Mouse (Mus musculus) cerebellum, adult 11-12 months (tissue): ENCODE results near the gene Asrgl1.

ENCODE experiments used
- DNase-seq: peaks from one replicate; pipeline ENCODE4 v3.0.0; 2022

The Asrgl1 gene

DNA sequence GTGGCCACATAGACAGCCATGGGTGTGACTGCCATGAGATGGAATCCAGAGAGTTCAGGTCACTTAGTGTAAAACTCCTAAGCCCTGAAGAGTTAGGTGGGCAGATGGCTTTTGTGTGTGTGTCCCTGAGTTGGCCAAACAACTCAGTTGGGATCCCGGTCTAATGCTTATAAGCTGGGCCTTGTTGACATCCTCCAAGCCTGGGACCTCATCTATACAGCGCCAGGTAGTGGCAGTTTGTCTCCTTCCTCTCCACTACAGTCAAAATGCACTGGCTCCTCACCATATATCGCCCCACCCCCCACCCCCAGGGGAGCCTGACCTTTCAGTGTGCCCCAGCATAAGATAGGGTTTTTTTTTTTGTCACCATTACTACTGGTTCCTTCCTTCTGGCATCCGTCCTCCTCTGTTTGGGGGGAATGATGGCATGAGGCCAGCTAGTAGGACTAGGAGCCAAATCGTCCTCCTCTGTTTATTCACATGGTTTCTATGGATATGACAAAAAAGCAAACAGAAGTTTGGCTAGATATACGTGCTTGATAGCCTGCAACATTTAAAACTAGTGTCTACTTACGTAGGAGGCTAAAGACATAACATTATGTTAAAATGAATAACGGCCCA is 65.6 kb downstream of the Asrgl1 start:
- DNase-seq, result no peak

DNA sequence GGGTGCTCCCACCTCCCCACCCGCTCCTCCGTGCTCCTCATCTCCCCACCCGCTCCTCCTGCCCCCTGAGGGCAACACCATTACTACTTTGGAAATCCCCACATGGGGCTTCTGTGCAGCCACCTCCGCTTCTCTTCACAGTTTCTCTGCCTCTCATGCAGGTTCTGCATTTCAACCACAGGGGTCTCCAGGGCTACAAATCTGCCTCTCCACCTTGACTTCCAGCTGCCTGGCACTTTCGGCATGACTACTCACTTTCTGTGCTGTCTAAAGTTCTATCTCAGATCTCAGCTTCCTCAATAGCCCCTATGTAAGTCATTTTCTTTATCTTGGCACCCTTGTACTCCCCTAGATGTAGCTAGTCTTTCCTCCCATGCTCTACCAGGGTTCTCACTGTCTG is 68.1 kb downstream of the Asrgl1 start:
- DNase-seq, result no peak

- DNase-seq, result no peak
These were observed 69.5 kb downstream of the Asrgl1 start for GRCm38 (mm10) chr19:9065621-9066561.

GRCm38 (mm10) chr19:9063831-9064230 is 71.6 kb downstream of the Asrgl1 start:
- DNase-seq, result no peak

DNA sequence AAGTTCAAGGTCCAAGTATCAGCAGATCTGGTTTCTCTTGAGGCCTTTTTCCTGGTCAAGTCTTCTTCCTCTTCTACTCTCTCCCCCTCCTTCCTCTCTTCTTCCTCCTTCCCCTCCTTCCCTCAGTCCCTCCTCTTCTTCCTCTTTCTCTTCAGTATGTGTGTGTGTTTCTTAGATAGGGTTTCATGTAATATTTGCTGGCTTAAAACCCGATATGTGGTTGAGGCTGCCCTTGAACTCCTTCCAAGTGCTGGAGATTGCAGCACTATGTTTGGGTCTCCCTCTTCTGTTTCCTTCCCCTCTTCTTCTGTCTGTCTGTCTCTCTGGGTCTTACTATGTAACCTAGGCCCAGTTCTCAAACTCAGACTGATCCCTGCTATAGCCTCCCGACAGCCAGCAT is 72.6 kb downstream of the Asrgl1 start:
- no peak for DNase-seq

DNA sequence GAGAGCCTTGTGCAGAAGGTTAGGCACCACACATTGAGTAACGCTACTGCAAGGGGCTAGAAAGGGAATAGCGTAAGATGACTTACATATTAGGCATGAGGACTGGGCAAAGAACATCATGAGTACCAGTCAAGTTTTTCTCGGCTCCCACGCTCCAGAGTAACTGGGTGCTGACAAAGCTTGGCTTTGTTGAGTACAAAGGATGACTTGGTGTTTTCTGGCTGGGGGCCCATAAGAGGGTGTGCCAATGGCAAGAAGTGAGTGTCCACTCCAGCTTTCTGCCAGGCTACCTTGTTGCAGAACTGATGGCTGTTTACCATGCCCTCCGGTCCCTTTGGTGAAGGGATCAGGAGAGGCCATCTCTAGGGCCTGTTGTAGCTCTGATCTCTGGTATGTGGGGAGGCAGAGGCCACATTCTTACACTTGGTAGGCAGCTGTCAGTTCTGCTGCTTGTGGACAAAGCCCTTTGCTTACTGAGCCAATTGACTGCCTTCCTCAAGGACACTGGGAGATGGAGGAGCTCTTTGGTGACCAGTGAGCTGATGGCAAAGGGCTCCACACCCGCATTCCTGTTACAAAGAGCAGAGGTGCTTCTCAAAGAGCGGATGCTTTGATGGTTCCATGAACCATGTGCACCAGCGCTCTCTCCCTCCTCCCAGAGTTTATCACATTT is 74.1 kb downstream of the Asrgl1 start:
- DNase-seq, result no peak

GRCm38 (mm10) chr19:9060103-9060502 is 75.3 kb downstream of the Asrgl1 start:
- no peak for DNase-seq
